Mouse (Mus musculus) heart, postnatal 14 days (tissue): ENCODE measurements at regions not wholly inside any gene's neighbourhood (a gene's known extent, or its start where the extent isn't known, plus 50 kb on each side); places are given as distances from the start of the nearest gene placed in this dataset.

ENCODE experiments used
- DNase-seq, 2 experiments: peaks; one replicate each; pipeline ENCODE4 v3.0.0; 2021 to 2022
- intact Hi-C: fragments of 180-260 bp; cut with DNase I; formaldehyde crosslinking; loops from one replicate; pipeline ENCODE4 v1.15.1; 2025

DNA sequence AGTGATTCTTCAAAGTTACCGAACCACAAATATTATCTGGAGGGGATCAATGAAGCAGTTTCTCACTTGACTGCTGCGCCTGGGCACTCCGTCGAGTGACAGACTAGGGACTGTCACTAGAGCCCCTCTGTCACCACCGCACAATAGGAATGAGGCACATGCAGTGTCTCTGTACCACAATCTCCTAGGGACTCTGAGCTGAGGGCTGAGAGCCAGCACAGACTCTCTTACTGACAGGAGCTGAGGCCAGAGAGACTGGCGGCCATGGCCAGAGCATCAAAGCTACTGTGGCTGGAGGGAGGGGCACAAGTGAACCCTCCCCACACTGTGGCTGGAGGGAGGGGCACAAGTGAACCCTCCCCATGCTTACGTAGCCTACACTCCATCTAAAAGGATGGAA lies 173.7 kb downstream of the Bmp7 start:
- no peak for DNase-seq
- intact Hi-C loops, result no loop called here

DNA sequence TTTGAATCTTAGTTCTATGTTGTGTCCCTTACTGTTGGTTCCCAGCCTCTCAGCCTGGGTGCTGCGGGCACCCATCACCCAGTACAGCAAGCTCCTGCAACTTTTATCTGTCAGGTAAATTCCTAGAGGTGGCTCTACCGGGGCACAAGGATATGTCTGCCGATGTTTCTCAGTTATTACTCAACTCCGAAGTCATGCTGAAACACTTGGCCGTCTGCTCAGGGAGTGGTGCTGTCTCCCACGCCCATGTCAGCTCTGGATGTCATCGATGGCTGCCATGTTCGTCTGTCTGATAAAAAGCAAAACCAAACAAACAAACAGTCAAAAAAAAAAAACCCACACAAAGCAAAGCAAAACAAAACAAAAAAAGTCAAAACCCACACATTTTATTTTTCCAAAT lies 171.4 kb downstream of the Bmp7 start:
- intact Hi-C loops, result no loop called here
- no peak for DNase-seq

DNA sequence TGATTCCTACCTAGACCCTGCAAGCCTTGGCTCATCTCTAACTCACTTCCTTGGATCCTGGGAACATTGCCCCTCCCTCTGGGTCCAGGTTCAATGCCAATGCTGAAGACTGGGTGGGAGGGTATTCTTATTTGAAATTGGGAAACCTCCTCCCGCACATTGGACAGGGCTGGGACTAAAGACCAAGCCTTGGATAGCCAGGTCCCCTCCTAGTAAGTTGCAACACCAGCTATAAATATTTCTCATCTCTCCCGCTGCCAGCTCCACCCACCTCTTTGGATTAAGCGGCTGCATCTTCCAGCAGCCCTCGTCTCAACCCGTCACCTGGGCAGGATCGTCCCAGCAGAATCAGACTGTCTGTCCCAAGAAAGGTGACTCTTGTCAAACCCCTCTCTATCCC lies 170.1 kb downstream of the Bmp7 start:
- intact Hi-C loops, result no loop called here
- DNase-seq, result no peak

DNA sequence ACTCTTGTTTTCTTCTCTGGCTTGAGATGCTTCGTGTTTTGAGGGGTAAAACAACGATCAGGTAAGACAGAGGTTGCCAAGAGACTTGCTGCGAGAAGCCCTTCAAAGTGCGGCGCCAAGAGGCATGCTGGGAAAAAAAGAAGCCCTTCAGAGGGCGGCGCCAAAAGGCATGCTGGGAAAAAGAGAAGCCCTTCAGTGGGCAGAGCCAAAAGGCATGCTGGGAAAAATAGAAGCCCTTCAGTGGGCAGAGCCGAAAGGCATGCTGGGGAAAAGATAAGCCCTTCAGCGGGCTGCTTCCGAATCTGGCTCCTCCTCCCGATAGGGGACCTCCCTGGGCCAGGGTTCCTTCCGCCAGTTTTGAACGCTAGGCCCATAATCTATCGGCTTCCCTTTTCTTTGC lies 169.5 kb downstream of the Bmp7 start:
- no peak for DNase-seq
- intact Hi-C loops, result no loop called here

DNA sequence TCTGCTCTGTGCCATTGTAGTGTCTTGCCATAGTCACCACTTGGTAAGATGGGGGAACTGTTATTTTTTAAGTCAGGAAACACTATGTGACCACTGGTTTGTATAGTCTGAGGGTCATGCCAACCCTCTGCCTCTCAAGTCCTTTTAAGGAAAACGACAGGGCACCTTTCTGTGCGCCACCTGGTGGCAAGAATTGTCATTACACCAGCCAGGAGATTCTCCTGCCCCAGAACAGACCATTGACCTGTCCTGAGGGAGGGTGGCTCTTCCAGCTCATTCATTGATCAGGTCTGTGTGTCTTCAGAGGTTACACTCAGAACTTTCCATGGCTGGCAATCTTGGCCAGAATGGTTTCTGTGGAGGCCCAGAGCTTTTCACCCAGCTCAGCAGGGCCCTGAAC lies 166.9 kb downstream of the Bmp7 start:
- peak; percentile 65 to 84 for DNase-seq
- intact Hi-C loops, result loop anchor here (2.0 kb wide), 2 partner anchors 222 to 294 kb away; no protein-coding TSS in a partner anchor

DNA sequence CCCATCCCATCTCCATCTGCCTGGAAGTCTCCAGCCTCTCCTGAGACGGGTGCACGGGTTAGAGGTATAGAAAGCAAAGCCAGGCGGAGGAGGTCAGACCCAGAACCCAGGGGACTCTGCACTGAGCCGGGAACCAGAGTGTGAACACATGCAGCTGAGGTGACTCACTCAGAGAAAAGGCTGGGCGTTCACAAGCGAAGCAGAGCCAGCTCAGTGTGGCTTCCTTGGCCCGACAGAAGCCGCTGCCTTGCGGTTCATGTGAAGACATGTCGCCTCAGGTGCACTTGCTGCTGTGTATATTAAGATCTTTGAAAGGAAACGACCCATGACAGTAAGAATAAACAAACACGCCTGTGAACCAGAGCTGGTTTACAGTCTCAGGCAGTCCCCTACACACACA lies 163.6 kb downstream of the Bmp7 start:
- no peak for DNase-seq
- intact Hi-C loops, result no loop called here

DNA sequence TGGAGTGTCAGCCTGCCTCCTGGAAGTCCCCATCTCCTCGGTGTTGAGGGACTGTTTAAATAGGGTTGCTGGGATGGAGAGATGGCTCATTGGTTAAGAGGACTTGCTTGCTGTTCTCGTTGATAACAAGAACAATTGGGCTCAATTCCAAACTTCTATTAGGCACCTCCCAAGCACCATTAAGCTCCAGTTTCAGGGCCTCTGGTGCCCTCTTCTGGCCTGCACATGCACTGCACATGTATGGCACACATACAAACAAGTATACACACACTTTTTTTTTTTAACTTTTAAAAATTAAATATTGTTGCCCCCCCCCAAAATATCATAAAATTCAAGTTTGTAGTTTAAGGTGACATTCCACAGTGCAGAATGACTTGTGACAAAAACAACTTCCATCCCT lies 162.3 kb downstream of the Bmp7 start:
- intact Hi-C loops, result no loop called here
- DNase-seq, result no peak

DNA sequence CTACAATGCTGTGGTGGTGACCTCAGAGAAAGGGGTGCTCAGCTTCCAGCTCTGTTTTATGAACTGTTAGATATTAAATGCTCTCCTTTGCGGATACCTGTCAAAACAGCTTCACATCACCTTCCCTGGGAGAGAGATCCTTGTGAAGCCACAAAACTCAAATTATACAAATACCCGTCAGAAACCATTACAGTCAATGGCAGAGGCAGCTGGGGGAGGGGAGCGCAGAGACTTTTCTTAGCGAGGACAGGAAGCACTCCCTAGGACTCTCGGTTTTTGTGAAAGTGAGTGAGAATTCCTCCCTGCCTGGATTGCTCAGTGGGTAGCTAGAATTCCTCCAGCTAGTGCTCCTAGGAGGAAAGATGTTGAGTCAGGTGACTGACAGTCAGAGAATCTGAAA lies 161.0 kb downstream of the Bmp7 start:
- intact Hi-C loops, result no loop called here
- DNase-seq, result no peak

DNA sequence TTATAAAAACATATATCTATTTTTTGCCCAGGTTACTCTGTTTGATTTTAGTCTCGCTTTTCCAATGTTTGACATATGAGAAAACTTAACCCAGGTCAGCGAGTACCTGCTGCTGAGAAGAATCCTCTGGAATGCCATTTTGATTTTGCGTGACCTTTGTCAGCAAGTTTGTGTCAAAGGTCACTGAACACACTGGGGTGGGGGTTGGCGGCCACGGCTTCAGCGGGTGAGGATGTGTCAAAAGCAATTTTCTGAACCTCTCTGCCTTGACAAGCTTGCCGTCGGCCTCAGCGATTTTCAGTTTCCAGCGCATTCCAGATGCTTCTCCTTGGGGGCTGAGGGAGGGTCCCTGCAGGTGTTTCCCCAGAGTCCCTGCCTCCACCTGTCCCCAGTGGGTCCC lies 157.4 kb downstream of the Bmp7 start:
- intact Hi-C loops, result no loop called here
- DNase-seq, result no peak

DNA sequence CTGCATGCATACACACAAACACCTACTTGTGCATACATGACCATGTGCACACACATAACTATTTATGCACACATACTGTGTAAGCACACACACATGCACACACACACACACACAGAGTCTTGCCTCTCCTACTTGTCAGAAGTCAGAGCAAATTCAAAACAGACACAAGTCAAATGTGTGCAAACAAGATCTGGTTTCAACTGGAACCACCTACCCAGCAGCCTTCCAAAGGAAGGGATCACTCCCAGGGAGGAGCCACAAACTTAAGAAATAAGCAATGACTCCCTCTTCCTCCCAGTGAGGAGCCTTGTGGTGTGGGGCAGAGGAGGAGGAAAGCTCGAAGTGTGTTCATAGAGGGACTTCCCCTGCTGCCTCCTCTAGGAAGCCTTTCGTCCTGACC lies 153.8 kb downstream of the Bmp7 start:
- intact Hi-C loops, result no loop called here
- no peak for DNase-seq

DNA sequence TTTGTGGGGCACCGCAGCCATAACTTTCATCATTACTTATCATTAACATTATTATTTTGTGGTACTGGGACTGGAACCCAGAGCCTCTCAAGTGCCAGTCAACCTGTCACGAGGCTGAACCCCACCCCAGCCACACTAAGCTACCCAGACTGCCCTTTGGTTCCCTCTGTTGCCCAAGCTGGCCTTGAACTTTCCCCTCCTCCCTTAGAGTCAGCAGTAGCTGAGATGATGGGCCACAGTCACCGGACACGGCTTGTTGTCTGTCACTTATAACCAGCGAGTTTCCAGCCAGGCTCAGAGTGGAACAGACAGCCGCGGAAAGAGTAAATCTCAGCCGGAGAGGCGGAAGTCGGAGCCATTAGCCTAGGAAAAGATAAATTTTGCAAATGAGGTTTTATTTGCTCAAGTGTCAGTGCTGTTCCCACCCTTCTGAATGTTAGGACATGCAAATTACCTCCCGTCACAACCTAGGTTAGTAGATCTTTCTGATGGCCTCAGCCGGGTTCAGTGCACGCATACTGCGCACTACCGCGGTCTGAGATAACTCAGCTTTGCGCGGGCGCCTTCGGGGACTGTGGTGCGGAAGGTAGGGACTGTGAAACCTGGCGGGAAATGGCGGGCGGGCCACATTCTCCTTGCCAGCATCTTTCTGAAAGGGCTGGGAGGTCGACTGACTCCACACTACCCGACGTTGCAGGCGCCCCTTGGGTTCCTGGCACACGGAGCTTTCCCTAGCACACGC lies 152.7 kb downstream of the Bmp7 start:
- DNase-seq, result no peak
- intact Hi-C loops, result no loop called here

DNA sequence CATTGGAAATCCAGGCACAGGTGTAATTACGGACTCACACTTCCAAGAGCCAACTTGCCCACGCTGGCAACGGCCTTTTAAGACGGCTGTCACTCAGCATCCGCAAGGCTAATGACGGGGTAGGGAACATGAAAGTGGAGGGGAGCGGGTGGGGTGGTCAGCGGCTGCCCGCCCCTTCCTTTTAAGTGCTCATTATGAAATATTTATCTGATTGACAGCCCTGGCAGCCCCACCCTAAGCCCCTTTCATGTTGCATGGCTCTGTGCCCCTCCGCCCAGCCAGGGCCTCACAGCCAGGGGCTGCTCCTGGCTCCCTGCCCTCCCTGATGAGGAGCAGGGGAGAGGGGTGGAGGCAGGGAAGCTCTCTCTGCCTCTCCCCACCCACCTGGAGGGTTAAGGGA lies 150.9 kb downstream of the Bmp7 start:
- intact Hi-C loops, result no loop called here
- no peak for DNase-seq

DNA sequence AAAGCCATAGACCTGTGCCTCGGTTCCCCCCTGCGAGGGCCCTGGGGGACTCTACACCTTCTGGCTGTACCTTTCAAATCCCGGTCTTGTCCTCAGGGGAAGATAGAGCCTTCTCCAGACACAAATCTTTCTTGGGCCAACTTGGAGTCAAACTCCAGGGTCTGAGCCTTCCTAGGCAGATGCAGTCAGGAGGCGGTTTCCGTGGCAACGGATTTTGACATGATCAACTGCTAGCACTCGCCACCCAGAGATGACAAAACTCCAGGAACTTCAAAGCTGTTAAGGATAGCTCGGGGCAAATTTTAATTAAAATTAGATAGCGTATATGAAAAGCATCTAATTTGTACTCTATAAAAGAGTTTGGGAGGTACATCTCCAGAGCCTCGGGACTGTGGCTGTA lies 147.6 kb downstream of the Bmp7 start:
- DNase-seq, result no peak
- intact Hi-C loops, result no loop called here

DNA sequence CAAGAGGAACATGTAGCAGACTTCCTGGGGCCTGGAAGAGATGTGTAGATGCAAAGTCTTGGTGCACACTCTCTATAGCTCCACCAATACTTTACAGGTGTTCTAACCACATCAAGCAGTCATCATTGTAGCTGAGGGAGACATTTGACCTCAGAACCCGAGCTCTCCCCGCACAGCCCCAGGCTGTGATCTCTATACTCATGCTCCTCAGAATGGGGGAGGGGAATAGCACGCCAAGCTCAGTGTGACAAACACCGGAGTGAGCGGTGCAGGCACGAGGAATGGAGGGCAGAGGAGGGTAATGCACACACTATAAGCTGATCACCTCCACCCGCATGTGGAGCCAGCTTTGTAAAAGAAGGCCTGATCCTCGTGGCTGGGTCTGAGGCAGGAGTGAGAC lies 146.1 kb downstream of the Bmp7 start:
- intact Hi-C loops, result no loop called here

DNA sequence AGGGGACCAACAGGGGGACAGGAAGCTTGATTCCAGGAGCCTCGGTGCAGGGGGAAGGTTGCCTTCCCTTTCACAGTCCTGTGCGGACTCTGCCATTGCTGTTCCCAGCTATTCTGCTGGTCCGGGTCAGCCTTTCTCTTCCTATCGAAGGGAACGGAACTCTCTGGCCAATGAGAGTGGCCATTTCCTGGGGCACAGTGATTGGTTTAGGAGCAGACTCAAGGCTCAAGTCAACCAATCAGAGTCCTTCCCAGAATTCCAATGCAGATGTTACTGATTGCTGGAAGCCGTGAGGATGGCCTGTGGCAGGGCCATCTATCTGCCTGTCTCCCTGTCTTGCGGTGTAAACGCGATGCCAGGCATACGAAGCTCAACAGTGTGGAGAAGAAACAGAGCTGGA lies 145.3 kb downstream of the Bmp7 start:
- intact Hi-C loops, result no loop called here
- DNase-seq, result no peak

More for the DNA sequence above, 146.1 kb downstream of the Bmp7 start:
- no peak for DNase-seq

DNA sequence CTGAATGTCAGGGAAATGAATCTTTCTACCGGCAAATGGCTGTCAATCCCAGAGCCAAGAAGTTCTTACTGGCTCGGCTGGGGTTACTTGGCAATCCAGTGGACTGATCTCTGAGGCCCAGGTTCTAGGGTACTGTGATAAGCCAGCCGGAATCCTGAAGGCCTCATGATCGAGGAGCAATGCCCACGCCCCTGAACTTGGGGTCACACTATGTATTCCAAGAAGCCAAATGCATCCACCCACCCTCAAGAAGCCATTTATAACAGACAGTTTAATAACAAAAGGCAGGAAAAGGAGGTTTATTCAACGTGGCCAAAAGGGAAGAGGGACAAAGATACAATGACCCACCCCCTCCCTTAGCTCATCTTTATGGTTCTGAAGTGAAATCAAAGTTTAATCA lies 144.0 kb downstream of the Bmp7 start:
- intact Hi-C loops, result no loop called here
- DNase-seq, result no peak

DNA sequence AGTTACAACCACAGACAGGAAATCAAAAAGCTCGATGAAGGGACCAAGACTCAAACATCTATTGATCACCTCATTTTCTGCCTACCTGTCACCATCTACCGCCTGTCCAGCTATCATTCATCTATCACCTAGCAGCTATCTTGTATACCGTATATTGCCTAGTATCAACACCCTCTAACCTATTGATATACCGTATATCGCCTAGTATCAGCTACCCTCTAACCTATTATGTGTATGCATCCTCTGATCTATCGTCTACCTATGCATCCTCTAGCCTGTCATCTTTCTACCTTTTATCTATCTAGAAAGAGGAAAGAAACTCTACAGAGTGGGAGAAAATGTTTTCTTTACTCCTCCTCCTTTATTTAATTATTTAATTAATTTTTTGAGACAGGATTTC lies 143.2 kb downstream of the Bmp7 start:
- no peak for DNase-seq
- intact Hi-C loops, result no loop called here

DNA sequence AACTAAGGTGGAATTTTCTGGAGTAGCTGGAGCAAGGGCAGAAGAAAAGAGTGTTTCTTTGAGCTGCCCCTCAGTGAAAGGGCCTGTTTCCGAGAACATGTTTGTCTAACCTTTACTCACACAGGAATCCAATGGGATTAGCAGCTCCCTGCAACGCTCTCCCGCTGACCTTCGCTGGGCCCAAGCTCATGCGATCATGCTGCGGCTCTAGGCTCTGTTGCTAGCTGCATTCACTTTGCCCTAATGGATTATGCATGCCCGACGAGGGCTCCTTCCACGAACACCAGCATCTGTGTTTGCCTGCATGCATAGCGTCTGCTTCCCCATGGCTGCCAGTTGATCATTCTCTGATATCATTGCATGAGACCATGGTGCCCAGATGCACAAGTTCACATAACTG lies 140.2 kb downstream of the Bmp7 start:
- DNase-seq, result no peak
- intact Hi-C loops, result no loop called here

DNA sequence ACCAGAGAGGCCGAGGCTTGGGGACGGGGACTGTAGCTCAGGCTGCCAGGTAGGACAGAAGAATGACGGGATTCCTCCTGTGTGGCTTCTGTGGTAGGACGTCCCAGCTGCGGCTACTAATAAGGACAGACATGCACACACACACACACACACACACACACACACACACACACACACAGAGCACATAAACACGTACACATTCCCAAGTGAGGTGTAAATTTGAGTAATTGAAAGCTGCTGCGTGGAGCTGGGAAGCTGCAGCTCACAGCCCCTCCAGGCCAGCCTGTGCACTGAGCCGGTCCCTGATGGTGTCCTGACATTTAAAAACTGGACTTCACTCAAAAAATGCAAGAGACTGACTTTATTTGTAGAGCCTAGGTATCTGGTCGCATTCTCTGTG lies 139.3 kb downstream of the Bmp7 start:
- intact Hi-C loops, result no loop called here
- DNase-seq, result no peak

DNA sequence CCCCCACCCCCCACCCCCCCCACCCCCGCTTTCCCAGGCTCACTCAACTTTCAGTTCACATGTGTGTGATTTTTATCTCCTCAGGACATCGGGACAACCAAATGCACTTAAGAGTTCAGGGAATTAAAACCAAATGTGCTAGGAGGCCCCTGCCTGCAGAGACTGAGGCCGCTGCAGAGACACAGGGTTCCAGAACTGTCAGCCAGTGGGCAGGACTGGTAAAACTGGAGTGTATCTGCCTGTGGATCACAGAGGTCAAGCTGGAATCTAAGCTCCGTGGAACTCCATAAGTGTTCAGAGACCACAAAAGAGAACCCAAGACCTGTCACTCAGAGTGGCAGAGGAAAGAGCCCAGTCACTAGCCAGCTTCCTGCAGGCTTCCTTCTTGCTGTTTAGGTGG lies 138.3 kb downstream of the Bmp7 start:
- intact Hi-C loops, result no loop called here
- DNase-seq, result no peak

DNA sequence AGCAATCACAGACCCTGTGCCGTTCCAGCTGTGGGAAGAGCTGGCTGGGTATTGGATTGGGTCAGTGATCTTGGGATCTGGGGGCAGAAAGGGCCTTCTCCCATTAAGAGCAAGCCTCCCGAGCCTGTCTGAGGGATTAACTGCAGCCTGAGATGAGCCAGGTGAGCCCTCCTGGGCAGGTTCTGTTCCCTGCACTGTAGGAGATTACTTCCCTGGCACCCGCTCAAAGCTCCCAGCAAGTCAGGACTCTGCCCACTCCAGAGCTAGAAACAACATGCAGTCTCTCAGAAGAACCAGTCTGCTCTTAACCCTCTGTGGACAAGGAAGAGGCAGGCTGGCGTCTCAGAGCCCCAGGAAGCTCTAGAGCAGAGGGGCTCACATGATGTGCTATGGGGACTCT lies 132.7 kb downstream of the Bmp7 start:
- no peak for DNase-seq

DNA sequence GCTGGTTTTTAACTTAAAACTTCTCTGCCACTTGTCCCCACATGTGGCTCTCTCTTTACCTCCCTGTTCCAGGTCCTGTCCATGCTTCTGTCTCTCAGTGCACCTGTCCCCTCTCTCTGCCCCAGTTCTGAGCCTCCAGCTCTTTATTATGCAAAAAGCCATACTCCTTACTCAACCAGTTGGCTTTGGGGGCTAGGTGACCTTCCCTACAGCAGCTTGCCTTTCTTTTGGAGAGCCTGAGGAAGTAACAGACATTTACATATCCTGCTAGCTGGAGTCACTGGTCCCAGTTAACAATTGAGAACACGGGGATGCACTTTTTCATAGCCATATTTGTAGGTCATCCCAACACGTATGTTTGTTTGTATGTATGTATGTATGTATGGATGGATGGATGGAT lies 130.8 kb downstream of the Bmp7 start:
- intact Hi-C loops, result no loop called here
- no peak for DNase-seq

More for the DNA sequence above, 132.7 kb downstream of the Bmp7 start:
- intact Hi-C loops, result no loop called here

DNA sequence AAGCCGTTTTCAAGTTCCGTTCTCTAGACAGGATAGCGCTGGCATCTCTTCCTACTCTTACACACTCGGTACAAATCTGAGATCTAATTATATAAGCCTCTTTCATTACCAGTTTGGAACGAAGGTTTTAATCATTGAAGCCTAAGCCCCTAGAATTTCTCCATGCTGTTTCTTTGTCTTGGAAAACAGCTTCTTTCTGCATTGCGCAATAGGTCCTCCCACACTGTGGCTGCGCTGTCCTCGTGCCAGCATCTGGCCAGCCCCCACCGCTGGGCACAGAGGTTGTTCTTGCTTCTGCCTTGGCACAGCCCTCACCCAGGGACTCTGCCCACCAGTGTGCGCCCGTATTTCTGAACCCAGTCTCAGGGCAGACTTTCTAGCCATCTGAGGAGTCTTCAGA lies 126.8 kb downstream of the Bmp7 start:
- intact Hi-C loops, result no loop called here
- DNase-seq, result no peak
